Mouse (Mus musculus) layer of hippocampus, postnatal 36 days (tissue): ENCODE data around the gene Faim. TPM values are rescaled to one million over a fixed set of nuclear protein-coding genes. Genes with fewer than 3 reads are reported as not detected.

Experiments used
- DNase-seq, 2 experiments: peaks; one replicate each; pipeline ENCODE4 v3.0.0; 2022
- total RNA-seq, 2 experiments: library from RNA; stranded (reverse); gene quantifications; 2 replicates each; pipeline ENCODE4 v1.2.3; 2021

Gene Faim
- total RNA-seq, 2 experiments from 2014 or later: 64.5 to 67.3 TPM

DNA sequence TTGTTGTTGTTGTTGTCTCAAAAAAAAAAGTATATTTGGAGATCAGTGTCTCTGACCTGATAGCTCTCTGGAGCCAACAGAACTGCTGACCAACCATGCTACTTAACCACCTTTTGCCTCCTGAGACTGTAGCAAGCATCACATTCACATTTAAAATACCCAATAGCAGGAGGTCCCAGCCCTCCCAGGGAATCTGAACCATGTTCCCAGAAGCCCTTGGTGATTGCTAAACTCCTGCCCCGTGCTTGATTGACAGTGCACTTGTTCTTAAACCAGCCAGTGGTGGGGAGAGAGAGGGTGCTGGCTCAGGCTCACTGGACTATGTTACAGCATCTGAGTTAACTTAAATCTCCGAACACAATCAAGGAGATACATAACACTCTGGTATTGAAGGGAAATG, 11.3 kb upstream of the Faim start:
- no peak for DNase-seq

GRCm38 (mm10) chr9:98976081-98976480, 10.1 kb upstream of the Faim start:
- no peak for DNase-seq

DNA sequence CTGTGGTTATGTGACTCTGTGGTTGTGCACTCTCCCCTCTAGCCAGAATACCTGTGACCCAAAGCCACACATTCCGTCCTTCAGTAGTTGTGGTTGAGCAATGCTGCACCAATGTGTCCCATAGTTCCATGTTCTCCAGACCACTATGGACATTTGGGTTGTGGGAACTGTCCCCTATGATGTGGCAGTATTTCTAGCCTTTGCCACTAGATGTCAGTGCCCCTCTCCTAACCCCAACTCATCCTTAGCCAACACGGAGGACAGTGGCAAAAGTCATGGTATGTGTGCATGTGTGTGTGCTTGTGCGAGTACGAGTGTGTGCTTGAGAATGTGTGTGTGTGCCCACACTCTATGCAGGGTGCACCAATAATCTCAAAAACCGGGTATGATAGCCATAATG, 9.7 kb upstream of the Faim start:
- DNase-seq: no peak

DNA sequence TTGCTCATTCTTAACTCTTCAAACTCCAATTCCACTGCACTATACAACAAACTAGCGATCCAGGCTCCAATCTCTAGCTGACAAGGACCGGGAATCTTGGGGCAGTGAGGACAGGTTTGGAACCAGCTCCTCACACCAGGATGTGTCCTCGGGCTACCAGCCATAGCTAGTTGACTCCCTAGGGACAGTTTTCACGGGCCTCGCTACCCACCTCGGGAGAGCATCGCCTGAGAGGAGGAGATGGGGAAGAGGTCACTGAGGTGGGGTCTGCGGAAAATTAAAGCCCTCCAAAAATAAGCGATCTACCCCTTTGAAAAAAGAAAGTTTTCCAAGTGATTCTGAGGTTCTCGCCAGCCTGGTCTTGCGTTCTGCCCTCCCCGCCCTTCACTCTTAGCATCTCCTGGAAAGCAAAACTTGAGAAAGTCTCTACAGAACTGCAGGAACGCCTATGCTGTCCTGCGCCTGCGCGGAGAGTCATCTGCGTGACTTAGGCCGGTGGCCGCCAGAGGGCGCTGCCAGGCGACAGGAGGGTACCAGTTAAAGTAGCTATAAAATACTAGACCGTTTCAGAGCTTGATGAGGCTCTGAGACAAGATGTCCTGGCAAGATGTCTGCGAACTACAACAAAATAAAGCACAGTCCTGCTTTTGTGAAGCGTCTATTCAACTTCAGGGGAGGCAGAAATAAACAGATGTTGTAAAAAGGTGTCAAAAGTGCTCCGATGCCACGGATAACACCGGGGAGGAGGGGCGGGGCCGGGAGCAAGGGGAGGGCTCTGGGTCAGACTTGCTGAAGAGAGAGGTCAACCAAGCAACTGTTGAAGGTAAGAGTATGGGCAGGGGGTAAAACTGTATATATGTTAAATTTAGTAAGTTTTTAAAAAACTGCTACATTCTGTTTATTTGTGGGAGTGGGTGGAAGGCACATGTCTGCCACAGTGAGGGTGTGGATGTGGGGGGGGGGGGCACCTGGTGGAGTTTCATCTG, 6.4 kb upstream of the Faim start:
- peak; percentile 81 to 83 for DNase-seq

DNA sequence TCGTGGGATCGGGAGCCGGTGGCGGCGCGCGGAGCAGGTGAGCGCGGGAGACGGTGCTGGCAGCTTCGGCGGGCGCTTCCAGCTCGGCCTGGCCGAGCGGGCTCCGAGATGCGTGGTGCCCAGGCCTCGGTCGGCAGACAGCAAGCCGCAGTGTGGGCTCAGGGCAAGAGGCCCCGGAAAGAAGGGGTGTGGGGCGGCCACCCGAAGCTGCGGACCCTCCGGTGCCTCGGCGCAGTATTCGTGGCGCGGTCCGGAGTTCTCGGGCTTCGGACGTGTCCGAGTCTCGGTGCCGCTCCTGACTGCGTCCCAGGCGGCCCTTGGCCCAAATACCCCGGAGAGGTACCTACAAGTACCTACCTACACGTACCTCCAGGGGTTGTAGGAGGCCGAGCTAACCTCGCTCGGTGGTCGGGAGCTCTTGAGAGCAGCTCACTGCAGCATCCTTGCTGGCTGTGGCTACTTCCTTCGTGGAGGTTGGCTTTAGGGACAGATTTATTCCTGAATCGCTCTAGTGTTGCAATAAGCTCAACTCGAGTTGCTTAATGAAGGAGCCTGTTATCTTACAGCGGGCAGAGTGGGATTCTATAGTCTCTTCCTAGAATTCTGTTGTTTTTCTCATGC, 413 bp downstream of the Faim start:
- no peak for DNase-seq

GRCm38 (mm10) chr9:98987131-98987530, 958 bp downstream of the Faim start:
- DNase-seq: no peak

- no peak for DNase-seq
Measured at GRCm38 (mm10) chr9:98994103-98994502, 7.9 kb downstream of the Faim start.

DNA sequence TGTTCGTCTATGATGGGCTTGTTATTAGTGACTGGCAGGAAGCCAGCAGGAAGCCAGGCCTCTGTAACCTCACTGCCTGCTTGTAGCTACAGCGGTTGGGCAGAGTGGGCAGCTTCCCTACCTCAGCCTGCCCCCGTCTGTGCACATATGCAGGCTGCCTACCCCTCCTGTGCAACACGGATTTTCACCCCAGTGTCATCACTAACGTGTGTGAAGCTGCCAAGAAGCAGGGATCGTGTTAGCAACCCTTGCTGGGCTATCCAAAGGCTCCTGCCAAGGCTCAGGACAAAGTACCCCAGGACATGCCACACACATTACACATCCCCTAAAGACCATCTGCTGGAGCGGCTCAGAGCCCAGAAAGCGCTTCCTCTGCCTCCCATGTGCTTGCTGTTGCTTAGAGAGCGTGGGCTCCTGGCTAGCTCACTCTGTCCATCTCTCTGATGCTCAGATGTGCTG, 13.7 kb downstream of the Faim start:
- DNase-seq: peak; percentile 54 to 56

GRCm38 (mm10) chr9:99001326-99001725, 15.2 kb downstream of the Faim start:
- no peak for DNase-seq

- DNase-seq: no peak
Measured at GRCm38 (mm10) chr9:99009069-99009897, 23.1 kb downstream of the Faim start.

DNA sequence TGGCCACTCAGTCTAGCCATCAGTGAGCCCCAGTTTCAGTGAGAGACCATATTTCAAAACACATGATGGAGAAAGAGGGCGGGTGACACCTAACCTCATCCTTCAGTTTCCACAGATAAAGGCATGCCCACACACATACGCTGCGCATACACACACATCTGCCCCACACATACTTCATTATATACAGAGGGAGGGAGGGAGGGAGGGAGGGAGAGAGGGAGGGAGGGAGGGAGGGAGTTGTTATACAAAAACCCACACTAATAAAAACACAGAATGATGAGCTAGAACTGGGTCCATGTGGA, 23.7 kb downstream of the Faim start:
- DNase-seq: no peak

DNA sequence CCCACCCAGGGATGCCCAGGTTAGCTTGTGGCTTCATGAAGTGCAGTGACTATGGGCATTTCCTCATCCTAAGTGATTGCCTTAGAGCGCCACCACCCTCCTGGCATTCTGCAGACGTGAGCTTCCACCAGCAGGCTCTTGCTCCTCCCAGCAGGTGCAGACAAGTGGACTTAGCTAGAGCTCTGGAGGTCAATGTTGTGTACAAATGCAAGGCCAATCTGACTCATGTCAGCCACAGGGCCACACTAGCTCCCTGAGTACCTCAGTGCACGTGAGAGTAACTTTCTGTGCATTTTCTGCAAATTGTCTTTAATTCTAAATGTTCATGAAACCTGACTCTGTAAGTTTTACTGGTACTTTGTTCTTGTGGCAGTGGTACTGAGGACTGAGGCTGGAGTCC, 30.1 kb downstream of the Faim start:
- DNase-seq: no peak

- DNase-seq: no peak
Measured at GRCm38 (mm10) chr9:99016759-99017158, 30.6 kb downstream of the Faim start.

- no peak for DNase-seq
Measured at GRCm38 (mm10) chr9:99017679-99018078, 31.5 kb downstream of the Faim start.

- no peak for DNase-seq
Measured at GRCm38 (mm10) chr9:99021166-99021565, 35.0 kb downstream of the Faim start.

DNA sequence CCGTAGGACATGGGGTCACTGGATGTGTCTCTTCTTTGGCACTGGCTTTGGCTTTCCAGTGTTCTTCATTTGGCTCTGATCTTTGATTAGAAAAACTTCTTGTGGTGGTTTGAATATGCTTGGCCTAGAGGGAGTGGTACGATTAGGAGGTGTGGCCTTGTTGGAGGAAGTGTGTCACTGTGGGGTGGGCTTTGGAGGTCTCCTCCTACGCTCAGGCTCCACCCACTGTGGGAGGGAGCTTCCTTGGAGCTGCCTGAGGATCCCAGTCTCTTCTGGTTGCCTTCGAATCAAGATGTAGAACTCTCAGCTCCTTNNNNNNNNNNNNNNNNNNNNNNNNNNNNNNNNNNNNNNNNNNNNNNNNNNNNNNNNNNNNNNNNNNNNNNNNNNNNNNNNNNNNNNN, 35.6 kb downstream of the Faim start:
- DNase-seq: no peak

DNA sequence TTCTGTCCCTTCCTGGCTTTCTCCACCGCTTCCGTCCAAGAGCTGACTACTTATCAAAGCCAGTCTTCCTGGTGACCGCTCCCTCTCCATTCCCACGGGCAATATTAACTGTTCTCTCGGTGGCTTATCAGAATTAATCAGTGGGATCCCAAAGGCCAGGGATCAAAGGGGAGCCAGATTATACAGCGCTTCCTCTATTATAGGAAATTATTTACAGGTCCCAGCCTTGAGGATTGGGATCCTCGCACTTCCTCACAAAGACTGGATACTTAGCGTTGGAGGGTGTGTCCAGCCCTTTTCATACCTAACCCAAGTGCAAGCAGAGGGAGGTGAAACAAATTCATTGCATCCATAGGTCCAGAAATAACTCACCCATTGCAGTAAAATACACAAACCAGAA, 45.9 kb downstream of the Faim start:
- DNase-seq: no peak

GRCm38 (mm10) chr9:99034111-99034510, 47.9 kb downstream of the Faim start:
- no peak for DNase-seq

DNA sequence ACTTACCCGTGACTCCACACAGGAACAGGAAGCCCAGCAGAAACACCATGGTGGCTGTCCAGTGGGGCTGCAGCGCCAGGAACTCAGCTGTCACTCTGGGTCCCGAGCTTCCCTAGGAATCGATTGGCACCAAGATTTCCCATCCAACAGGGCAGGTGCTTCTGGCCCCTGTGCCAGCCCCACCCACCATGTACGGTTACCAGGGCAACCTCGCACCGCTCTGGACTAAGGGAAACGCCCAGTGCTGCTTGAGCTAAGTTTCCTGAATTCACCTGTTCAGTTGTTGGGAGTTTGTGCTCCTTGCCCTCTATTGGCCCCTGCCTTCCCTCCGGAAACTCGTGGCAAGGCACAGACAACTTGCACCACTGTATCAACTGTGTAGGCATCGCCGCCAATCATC, 49.4 kb downstream of the Faim start, which contains the start of gene Gm1123:
TSS of gene Gm1123 (minus strand) at position 141 of the 400 bp plus-strand sequence.
- DNase-seq: no peak

GRCm38 (mm10) chr9:99041994-99042393, 55.8 kb downstream of the Faim start:
- DNase-seq: no peak

DNA sequence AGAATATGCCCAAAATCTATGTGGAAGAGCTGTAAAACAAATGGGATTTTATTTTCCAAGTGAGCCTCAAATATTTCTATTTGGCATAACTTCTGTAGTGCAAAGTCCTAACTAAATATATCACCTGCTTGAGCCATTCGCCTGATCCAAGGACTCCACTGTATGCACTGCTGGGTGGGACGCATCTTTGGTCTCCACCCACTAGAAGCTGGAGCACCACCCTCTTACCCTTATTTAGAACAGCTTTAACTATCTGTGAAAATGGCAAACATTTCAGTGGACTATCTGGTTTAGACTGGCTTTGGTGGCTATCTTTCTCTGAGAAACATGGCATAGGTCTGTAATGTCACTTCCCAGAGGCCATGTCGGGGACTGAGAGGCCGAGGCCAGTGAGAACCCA, 56.5 kb downstream of the Faim start:
- DNase-seq: no peak

- peak; percentile 57 to 59 for DNase-seq
Measured at GRCm38 (mm10) chr9:99044761-99045160, 58.6 kb downstream of the Faim start.

GRCm38 (mm10) chr9:99048724-99049250, 62.6 kb downstream of the Faim start:
- DNase-seq: no peak
